Mouse (Mus musculus): ENCODE data around the gene Sumo2.
A peak's percentile ranks its signal among the peaks of the same experiment; 100 is the strongest.

GRCm38 (mm10) chr11:115564064-115564809 lies 28.2 kb upstream of the Sumo2 start, which contains the start of gene Nup85:
- no peak for TF ChIP-seq CTCF (IDR thresholded peaks at IDR 0.05; ENCODE audit: control insufficient read depth, insufficient read depth, insufficient replicate concordance, low read depth, low read length)
- peak; percentile 78 for TF ChIP-seq POLR2A (IDR thresholded peaks at IDR 0.05; ENCODE audit: control insufficient read depth, low read depth, low read length)
